Mouse (Mus musculus) layer of hippocampus, adult 6 months (tissue): ENCODE results near the gene Dis3l2. TPM values are rescaled to one million over a fixed set of nuclear protein-coding genes. Genes with fewer than 3 reads are reported as not detected.

Experiments
- long read RNA-seq, 2 experiments: library from polyadenylated mRNA; unstranded; transcript quantifications; one replicate each; pipeline ENCODE4 v2.0.0; 2019 to 2020
- polyA plus RNA-seq: library from polyadenylated mRNA; unstranded; fragments of <200 nt; fragmentation: Nextera tagmentation; gene quantifications from 2 replicates; pipeline ENCODE4 v1.2.3, GENCODE M21; 2021

Gene Dis3l2
- 13.1 and 15.3 TPM in 2 replicates for polyA plus RNA-seq
- long read RNA-seq, experiment 1, transcript Dis3l2-201 (21 exons, 3,085 nt): minor isoform, 7 of 32 reads
- long read RNA-seq, experiment 1, transcript Dis3l2-202 (22 exons, 3,154 nt): major isoform, 11 of 32 reads
- long read RNA-seq, experiment 1, partial matches to known transcripts: 9 of 32 reads
- long read RNA-seq, experiment 1, other reads (novel, unspliced or antisense): 5 of 32 reads
- long read RNA-seq, experiment 2, transcript Dis3l2-201 (21 exons, 3,085 nt): minor isoform, 10 of 67 reads
- long read RNA-seq, experiment 2, transcript Dis3l2-202 (22 exons, 3,154 nt): major isoform, 22 of 67 reads
- long read RNA-seq, experiment 2, partial matches to known transcripts: 11 of 67 reads
- long read RNA-seq, experiment 2, other reads (novel, unspliced or antisense): 24 of 67 reads

DNA sequence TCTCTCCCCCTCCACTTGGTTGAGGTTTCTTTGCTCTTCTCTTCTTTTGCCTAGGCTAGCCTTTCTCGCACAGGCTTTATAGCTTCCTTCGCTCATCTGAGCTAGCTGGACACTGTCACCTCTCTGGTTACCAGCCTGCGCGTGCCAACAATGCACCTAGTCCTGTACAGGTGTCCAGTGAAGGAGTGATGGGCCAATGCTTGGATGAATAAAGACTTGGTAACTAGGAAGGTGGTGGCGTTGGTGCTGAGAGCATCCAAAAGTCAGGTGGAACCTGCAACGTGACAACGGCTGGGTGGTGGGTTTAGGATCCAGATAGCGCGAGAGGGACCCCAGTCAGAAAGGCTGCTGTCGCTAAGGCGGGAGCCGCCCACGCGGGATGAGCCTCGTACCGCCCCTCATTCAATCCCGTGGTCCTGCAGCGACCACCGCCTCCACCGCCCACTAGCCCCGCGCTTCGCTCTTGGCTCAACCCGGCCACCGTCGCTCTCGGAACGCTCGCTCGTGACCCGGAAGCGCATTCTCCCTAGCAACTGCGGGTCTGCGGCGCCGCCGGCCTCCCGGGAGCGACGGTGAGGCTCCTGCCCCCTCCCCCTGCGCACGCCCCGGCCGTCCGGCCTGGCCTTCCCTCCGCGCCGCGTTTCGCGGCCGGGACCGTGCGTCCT is at the start of gene Dis3l2:
Dis3l2 (plus strand) TSS at position 509 of the 665 bp plus-strand sequence.

DNA sequence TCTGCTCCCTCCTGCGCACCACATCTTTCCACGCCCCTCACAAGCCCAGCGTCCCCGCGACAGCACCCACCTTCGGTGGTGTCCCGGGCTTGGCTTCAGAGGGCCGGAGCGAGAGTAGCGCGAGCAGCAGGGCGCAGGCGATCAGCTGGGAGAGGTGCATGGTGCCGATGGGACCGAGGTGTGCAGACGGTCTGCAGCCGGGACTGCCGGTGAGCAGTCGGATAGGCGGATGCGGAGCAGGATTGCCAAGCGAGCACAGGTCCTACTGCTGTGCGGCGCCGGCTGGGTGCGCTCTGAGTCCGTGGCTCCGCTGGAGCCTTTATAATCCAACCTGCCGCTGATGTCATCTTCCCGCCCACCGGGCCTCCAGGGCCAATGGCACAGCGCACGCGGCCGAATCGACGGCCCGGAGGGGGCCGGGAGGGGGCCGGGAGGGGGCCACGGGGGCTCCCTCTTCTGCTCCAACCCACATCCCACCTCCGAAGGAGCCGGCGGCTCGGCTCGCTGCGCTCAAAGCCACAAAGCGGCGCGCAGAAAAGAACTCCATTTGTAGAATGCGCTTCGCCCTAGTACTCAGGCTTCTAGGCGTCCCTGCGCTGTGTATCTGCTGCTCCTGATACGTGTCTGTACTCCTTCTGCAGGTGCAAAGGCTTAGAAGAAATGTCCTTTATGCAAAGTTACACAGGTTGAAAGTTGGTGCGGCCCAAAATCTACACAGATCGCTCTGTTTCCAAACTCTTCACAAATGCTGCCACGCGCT is 33.1 kb upstream of the Dis3l2 start, which contains the start of gene Nppc:
Nppc (minus strand) TSS at position 293 of the 760 bp plus-strand sequence.

DNA sequence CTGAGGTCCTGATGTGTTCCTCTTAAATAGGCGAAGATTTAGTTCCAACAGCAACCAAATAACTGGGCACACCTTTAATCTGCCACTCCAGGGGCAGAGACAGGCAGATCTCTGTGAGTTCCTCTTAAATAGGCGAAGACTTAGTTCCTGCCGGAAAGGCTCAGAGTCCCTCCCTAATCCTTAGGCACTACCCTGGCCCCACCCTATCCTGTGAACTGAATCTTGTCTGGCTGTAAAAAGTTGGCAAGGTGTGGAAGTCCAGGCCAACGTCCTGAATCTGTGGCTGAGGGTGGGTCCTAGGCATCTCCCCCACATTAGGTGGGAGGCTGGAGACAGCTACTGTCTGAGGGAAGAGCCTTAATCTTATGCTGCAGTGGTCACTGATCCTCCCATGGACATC is 386.2 kb downstream of the Dis3l2 start, which contains the start of gene Alppl2:
Alppl2 (minus strand) TSS at position 101 of the 400 bp plus-strand sequence.

Other genes with a start within 250 kb of the Dis3l2 start
- gene Ptma, start 177.1 kb upstream of the Dis3l2 start, polyA plus RNA-seq: 382 and 419 TPM in 2 replicates
- gene Pde6d, start 121.2 kb upstream of the Dis3l2 start, polyA plus RNA-seq: 73.0 and 73.2 TPM in 2 replicates
- gene Cops7b, start 120.9 kb upstream of the Dis3l2 start, polyA plus RNA-seq: 14.7 and 16.7 TPM in 2 replicates
- 3.2 and 4.1 TPM in 2 replicates for gene Nppc, start 33.2 kb upstream of the Dis3l2 start, polyA plus RNA-seq